Mouse (Mus musculus) right cerebral cortex, adult 2 months (tissue): ENCODE measurements around the gene Tmem82.
"Not testable (repeated sequence)": the region's sequence is repeated elsewhere in the genome, so short reads cannot be mapped to it uniquely, and the experiment has no call there.

ENCODE experiments used
- DNase-seq, 2 experiments: peaks; one replicate each; pipeline ENCODE4 v3.0.0; 2021 to 2022; ENCODE audit warnings: low spot score in 2 of 2

Gene Tmem82

DNA sequence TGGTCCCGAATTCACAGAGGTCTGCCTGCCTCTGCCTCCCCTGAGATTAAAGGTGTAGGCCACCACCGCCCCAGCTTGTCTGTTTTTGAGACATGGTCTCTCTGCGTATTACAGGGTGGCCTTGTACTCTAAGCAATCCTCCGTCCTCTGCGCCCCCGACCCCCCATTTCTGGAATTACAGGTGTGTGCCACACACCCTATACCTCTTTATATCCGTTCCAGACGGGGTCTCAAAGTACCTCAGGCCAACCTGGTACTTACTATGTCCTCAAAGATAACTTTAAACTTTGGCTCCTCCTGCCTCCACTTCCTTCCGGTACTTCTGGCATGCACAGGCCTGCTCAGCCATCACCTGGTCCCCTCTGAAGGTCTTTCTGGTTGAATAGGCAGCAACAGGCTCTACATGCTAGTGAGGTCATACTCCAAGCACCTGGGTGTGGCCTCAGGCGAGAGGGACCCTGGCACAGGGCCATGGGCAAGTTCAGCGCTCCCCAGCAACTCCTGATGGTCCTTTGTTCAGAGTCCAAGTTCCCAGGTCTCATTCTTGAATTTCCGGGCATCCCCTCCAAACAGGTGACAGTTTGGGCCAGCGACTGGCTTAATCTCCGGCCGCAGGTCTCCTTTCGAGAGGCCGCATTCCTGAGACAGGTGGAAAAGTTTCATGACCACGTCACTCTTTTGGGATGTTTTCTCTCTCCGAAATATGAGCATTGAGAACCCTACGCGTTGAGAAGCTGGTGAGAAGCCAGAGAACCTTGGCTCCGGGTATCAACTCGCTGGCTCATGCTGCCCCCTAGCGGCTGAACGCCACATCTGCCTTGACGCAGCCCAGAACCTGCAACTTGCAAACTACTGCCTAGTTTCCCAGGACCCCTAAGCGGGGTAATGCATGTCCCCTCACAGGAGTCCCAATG is 43.4 kb downstream of the Tmem82 start:
- peak; percentile 78 to 89 for DNase-seq

DNA sequence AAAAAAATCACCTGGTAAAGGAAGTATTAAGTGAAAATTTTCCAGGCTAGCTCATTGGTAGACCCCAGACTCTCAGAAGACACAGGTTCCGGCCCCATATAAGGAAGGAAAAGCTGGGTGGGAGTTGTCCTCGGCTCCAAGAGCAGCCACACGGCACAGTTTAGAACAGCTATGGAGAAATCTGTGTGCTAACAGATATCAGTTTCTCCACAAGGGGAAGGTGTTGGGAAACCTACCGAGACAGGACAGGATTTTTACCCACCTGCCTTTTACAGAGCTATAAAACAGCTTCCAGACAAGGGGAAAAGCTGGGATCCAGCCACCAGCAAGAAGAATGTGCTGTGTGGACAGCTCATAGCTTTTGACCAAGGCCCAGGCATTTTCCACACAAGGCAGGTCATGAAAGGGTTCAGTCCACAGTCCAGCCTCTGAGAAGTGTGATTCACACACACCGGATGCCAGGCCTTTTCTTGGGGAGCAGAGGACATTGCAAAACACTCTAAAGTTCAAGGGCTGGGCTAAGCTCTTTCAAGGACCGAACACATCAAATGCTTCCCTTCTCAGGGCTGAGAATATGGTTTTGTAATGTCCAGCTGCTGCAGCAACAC is 45.0 kb downstream of the Tmem82 start:
- no peak for DNase-seq

DNA sequence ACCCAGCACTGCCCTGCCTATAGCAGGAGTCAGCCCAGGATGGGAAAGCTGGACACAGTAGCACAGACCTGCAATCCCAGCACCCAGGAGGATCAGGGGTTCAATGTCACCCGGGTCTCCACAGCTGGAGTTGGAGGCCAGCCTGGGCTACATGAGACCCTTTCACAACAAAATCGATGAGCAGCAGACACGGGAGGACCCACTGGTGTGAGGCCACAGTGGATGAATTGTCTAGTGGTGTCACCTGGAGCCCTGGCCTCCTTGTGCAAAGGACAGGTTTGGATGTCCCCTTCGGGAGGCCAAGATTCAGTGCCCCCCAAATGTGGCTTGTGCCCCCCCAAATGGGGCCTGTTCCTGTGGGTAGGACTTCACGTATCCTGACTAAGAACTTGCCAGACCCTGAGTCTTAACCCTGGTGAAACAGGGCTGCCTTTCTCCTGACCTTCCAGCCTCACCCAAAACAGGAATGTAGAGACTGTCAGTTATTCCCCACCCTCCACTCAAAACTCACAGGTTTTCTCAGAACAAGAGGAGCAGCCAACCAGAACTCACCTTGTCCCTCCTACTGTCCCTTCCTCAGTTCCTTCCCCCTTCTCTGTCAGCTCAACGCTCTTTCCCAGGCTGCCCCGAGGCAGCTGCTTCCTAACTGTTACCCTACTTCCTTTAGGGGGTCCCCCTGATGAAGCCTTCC is 45.6 kb downstream of the Tmem82 start:
- DNase-seq = no peak

DNA sequence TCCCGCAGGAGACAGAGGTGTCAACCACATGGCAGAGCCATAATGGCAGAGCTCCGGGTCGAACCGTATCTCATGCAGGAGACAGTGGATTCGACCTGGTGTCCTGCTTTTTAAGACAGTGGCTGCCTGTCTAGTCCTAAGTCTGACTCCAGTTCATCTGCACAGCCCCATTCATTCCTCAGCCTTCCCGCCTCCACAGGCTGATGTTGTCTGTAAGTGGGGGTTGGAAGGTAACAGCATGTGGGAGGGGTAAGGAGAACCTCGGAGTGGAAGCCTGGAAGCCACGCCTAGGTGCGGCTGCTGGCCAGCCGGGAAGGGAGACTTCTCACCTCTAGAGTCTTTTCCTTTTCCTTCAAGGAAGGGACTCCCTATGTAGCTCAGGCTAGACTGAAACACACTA is 46.5 kb downstream of the Tmem82 start:
- DNase-seq = no peak

DNA sequence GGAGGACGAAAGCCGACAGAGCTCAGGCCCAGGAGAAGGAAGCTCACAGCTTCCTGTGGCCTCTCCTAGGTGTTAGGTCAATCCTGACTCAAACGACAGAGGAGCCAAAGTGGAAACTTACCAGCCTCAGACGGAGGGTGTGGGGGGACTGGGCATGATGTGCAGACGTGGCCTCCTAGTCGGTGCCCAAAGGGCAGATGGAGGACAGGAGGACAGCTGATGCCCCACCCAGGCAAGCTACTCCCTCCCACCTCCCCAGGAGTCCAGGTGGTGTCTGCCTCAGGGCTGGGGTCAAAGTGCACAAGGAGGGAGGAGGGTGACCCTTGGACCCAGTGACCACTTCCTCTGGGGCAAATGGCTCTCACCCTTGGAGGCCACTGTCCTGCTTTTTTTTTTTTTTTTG is 47.1 kb downstream of the Tmem82 start:
- no peak for DNase-seq

DNA sequence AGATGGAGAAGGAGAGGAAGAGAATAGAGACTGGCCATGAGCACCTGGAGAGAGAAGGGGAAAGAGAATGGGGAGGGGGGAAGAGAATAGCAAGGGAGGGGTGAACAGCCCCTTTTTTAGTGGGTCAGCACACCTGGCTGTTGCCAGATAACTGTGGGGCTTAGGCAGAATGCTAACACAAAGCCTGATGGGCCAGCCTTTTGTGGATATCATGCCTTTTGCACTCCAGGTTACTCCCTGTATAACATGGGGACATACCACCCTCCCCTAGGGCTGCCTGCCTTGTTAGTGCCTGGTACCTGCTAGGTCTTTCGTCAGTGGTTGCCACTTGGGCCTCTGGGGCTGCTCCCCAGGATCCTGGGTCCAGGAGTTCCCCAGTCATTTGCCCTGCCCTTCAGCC is 47.6 kb downstream of the Tmem82 start:
- no peak for DNase-seq

DNA sequence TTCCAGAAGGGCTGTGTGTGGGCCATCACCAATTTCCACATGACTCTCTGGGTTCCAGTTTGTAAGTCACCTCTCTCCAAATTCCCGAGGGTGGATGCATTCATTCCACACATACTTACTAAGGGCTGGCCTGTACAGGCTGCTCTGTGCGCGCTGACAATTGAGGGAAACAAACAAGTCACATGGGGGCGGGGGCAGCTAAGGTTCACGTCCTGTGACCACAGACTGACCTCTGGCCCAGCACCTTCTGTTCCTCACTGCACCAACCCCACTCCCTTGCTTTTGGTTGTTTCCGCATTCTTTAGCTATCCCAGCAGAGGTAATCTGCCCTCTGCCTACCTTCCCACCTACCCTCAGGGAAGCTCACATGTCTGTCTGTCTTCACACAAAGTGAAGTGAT is 48.4 kb downstream of the Tmem82 start:
- no peak for DNase-seq

DNA sequence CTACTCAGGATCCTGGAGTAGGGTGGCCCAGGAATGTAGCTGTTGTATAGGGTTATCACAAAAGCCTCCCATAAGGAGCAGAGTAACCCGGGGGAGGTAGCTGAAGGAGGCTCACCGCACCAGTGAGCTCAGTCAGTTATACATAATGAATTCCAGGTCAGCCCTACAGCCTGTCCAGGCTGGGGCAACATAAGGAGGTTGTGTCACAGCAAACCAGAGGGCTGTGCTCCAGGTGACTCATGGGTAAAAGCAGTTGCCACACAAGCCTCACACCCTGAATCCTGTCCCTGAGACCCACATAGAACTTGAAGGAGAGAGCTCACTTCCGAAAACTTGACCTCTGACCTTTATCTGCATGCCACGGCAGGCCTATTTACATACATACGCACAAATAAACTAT is 49.5 kb downstream of the Tmem82 start:
- no peak for DNase-seq

DNA sequence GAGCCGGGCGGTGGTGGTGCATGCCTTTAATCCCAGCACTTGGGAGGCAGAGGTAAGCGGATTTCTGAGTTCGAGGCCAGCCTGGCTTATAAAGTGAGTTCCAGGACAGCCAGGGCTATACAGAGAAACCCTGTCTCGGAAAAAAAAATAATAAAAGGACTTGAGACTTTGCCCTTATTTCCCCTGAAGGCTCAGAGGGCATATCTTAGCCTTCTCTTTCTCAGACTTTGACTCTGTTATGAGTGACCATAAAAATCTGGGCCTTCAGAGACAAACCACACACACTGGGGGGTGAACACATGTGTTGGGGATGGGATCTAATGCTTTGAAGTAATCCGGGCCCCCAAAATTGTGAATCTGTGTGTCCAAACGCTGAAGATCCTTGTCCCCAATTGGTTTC is 51.3 kb downstream of the Tmem82 start:
- not testable (repeated sequence) for DNase-seq

DNA sequence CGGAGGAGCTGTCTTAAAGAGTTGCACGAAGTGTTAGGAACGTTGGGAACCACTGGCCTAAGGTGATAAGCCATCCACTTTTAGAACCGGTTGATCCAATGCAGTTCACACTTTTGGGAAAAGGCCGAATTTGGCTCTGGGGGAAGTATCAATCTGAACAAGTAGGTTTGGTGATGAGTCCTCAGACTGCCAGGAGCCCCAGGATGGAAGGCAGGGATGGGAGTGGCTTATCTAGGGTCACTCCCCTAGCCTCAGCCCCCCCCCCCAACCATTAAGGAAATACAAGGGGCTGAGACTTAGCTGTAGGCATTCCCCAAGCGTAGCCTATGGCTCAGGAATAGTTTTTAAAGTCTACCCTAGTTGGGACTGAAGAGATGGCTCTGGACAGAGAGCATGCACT is 52.2 kb downstream of the Tmem82 start:
- no peak for DNase-seq

DNA sequence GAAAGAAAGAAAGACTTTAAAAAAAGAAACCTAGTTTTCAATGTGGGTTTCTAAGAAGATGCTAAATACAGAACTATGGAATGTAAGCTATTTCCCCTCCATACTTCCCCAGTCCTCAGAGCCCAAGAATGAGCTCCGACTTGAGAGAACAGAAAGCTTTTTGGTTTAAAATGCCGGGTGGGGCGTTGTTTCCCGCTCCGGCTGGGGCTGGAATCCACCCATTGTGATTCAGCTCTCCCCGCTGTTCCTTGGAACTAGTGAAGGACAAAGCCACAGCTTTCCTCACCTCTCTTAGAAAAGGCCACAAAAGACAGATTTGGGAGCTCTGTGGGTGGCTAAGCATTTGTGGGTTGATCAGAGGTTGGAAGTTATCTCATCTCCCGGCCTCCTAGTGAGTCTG is 53.1 kb downstream of the Tmem82 start:
- DNase-seq = no peak

DNA sequence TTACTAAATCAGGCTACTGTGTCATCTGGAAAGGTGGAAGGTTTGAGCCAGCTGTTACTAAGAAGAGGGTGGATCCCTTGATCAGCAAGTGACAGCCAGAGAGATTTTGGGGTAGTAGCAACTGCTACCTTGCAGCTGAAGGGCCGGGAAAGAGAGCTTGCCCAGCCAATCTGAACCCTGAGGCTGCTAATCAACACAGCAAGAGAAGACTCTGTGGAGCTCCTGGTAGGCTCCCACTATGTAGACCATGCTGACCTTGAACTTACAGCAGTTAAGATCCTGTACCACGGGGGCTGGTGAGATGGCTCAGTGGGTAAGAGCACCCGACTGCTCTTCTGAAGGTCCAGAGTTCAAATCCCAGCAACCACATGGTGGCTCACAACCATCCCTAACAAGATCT is 53.8 kb downstream of the Tmem82 start:
- DNase-seq = no peak

DNA sequence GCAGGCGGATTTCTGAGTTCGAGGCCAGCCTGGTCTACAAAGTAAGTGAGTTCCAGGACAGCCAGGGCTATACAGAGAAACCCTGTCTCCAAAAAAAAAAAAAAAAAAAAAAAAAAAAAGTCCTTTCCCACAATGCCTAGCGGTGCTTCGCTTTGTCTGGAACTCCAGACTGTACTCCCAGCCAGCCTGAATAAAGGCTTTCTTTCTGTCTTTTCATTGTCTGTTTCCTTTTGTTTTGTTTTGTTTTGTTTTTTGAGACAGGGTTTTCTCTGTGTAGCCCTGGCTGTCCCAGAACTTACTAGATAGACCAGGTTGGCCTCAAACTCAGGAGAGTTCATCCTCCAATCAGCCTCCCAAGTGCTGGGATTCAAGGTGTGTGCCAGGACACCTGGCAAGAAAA is 54.2 kb downstream of the Tmem82 start:
- no peak for DNase-seq
